Mouse (Mus musculus) forelimb bud, embryonic 11.5 days (tissue): ENCODE measurements around the gene Fam114a2.
"Not testable (repeated sequence)": the region's sequence is repeated elsewhere in the genome, so short reads cannot be mapped to it uniquely, and the experiment has no call there.

ENCODE experiments used
- DNase-seq: peaks from one replicate; pipeline ENCODE4 v3.0.0-alpha.2; 2012; ENCODE audit warnings: low read depth, low spot score

Fam114a2 gene

GRCm38 (mm10) chr11:57518091-57518750, at the start of gene Fam114a2, which contains the start of gene Mfap3:
Fam114a2 (minus strand) TSS chr11:57518617.
Mfap3 (plus strand) TSS chr11:57518664.
- peak; percentile 91 for DNase-seq

DNA sequence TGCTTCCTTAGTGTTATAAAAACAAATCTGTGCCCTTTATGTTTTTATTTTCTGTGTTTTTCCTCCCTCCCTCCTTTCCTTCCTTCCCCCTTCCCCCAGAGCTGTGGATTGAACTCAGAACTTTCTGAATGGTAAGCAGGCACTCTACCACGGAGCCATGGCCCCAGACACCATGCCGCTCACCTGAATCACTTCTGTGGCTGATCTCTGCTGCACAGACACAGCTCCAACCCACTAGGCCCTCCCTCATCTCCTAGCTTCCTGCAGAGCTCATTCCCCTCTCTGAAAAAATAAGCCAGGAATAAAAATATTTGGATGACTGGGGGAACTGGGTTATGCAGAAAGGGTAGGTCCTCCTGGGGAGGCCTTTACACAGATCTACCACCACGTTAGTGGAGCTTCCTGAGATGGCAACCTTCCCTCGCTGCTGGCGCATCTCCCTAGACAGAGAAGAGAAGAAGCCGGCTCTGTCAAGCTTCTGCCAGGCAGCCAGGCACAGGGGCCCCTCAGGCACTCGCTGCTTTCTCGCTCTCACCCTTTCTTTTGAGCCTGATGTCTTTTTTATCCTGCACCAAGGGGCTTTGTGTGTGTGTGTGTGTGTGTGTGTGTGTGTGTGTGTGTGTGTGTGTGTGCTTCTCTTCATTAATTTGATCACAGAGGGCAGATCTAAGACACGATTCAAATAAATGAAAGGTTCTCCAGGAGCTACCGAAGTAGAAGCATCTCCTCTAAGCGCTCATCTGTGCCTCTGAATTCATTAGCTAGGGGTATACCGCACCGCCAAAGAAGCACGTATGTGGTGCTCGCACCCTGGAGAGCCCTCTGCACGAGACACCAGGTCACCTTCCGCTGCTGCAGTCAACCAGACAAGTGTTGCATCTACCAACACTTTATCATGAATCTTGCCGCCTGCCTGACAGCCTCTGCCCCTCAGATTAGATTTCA, 47.9 kb upstream of the Fam114a2 start:
- no peak for DNase-seq

GRCm38 (mm10) chr11:57564564-57564963, 46.1 kb upstream of the Fam114a2 start:
- no peak for DNase-seq

- DNase-seq: not testable (repeated sequence)
Observed at GRCm38 (mm10) chr11:57557936-57558335, 39.5 kb upstream of the Fam114a2 start.

GRCm38 (mm10) chr11:57553015-57553780, 34.8 kb upstream of the Fam114a2 start:
- no peak for DNase-seq

DNA sequence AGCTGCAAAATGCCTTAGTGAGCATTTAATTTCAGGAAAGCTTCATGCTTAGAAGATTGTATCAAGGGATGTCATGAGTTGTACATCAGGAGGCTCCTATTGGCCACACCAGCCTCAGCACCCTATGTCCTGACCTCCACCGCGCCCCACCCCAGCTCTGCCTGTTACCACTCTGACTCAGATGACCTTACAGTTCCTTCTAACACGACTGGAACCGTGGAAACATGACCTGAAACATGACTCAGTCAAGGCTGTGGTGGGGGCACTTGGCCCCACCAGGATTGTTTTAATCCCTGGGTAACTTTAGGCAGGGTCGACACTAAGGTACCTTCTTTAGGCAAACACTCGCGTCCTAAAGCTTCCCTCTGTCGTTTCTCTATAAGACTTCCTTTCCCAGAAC, 32.6 kb upstream of the Fam114a2 start:
- no peak for DNase-seq

GRCm38 (mm10) chr11:57550230-57550629, 31.8 kb upstream of the Fam114a2 start:
- no peak for DNase-seq

DNA sequence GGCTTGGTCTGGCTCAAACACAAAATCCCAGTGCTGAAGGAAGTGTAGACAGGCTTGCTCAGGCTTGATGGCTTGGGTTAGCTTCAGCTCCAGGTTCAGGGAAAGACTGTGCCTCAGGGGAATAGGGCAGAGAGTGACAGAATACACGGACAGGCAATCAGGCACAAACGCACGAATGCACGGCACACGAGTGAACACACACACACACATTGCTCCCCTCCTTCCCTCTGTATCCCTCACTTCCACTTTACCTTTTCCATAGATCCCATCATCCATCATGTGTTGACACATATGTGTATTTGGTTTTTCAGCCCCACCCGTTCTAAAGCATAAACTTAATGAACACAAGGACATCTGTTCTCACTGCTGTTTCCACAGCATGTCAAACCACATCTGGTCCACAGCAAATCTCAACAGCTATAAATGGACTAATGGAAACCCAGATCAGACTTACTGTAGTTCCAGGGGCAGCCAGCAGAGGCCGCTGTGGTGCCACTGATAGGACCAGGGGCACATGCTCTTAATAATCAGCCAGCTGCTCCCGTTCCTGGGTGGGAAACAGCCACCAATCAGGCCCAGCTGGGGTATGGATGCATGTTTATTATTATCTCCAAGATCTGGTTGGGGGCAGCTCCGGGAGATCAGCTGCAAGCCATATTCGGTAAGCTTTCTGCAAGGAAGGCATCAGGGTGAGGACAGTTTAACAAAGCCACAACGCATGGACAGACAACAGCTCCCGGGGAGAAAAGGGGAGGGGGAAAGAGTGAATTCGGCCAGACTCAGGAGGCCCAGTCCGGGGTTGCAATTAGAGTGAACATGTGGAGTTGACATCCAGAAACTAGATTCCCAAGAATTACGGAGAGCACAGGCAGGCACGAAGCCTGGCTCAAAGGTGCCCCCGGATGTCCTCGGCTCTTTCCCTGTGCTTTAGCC, 30.5 kb upstream of the Fam114a2 start:
- DNase-seq: peak; percentile 94

GRCm38 (mm10) chr11:57540681-57541080, 22.3 kb upstream of the Fam114a2 start:
- no peak for DNase-seq

DNA sequence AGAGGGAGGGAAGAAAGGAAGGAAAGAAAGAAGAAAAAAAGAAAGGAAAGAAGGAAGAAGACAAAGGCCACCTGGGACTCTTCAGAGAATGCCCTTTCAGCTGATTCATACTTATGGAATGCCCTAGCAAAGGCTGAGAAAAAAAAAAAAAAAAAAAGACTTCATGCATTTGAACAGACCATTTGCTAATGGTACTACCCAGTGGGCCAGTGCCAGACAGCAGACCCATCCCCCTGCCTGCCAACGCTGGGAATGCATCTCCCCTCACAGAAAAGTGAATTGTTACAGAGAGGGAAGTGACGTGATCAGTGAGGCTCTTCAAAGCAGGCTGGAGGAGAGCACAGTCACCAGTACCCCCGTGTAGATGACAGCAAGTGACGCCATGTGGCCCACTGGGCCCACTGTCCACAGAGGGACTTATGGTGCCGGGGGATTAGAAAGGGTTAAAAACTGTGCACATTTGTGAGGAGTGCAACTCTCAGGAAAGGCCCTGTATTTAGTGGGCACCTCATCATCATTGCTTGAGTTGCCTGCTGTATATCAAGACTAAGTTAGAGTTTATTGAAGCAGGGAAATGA, 21.5 kb upstream of the Fam114a2 start:
- DNase-seq: no peak

GRCm38 (mm10) chr11:57535912-57536311, 17.5 kb upstream of the Fam114a2 start:
- no peak for DNase-seq

DNA sequence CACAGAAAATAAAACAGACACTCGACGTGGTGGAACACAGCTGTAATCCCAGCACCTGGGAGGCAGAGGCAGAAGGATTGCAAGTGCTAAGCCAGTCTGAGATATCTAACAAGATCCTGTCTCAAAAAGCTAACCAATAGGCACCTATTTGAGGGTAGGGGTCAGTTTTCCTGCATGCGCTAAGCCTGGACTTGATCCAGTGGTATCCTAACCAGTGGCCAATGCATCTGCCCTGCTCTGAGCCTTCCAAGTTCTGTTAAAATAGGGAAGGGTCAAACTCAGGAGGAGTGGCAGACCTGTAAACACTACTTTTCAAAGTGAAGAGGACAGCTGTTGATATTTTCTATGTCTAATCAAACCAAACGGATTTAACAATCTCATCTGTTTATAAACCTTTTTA, 13.9 kb upstream of the Fam114a2 start:
- no peak for DNase-seq

DNA sequence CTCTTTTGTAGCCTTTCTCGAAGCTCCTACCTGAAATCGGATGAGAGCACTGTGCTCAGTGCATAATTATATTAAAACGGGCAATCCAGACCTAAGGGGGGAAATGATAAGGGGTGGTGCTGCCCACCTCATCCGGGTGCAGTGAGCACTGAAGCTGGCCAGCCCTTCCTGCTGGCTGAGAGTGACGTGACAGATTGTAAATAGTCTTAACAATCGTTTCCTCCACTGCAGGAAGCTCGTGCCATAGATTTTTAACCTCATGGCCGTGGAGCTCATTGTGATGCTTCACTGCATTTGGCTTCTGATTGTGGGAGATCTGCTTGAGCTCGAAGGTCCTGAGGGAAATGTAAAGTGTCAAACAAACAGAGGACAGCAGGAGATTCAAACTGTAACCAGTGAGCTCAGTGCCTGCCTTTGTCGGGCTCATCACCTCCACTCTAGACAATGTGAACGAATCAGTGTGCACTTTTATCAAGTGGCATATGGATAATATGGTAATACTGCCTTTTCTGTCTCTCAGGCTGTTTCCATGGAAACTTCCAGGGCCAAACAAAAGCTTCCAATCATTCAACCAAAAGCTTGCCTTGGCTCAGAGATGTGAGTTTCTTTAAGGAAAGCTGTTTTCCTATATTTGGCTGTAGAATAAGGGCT, 13.0 kb upstream of the Fam114a2 start:
- DNase-seq: no peak

GRCm38 (mm10) chr11:57529111-57529510, 10.7 kb upstream of the Fam114a2 start:
- DNase-seq: no peak

- DNase-seq: no peak
Observed at GRCm38 (mm10) chr11:57527506-57527905, 9.1 kb upstream of the Fam114a2 start.

- DNase-seq: no peak
Observed at GRCm38 (mm10) chr11:57525900-57526299, 7.5 kb upstream of the Fam114a2 start.

DNA sequence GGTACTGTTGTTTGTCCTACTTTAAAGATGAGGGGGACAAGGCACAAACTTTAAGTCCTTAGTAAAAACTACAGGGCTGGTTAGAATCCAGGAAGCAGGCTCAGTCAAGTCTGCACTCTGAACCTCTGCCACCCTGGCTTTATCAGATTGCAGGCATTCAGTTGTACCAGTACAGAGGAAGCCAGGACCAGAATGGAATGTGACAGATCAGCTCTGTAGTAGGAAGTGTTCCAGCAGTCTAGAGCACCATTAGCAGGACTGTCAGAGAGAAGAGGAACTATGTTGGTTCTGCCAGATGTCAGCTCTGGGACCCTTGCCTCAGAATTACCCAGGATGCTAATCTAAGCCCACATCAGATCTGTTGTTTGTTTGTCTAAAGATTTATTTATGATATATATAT, 6.2 kb upstream of the Fam114a2 start:
- no peak for DNase-seq

DNA sequence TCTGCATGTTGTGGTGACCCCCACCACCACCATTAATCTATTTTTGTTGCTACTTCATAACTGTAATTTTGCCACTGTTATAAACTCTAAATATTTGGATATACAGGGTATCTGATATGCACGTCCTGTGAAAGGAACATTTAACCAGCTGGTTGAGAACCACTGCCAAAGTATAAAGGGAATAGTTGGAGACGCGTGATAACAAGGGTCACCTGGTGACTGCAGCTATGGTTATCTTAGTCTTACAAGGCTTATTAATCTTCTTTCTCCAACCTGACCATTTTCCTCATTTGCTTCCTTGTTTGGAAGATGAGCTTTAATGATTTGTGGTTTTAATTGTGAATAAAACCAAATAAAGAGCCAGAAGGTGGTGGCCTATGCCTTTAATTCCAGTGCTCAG, 5.0 kb upstream of the Fam114a2 start:
- no peak for DNase-seq

DNA sequence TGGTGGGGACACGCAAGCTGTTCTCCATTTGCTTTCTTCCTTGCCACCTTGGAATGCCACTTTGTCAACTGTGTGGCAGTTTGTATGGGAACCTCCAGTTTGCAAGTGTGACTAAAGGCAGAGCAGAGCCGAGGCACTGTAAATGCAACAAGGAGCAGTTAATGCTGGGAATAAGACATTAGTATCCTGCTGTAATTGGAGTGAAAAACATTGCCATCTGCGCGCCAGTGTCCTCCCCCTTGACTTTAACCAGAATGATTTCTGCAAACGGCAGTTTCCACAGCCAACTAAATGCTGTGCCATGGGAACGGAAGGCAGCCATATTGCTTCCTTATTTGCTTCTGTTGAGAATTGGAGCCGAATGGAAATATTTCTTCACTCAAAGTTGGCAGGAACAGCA, 3.6 kb upstream of the Fam114a2 start:
- no peak for DNase-seq

GRCm38 (mm10) chr11:57521206-57521605, 2.8 kb upstream of the Fam114a2 start:
- no peak for DNase-seq
